Mouse (Mus musculus) R1 (cell line): ENCODE measurements around the gene En1.

Source experiments
- DNase-seq: peaks from one replicate; pipeline ENCODE4 v3.0.0-alpha.2; 2018; ENCODE audit warnings: low read depth, low spot score

Gene En1

GRCm38 (mm10) chr1:120600149-120600445, 2.1 kb upstream of the En1 start:
- DNase-seq: no peak

- DNase-seq: no peak
These were observed 1.5 kb upstream of the En1 start for GRCm38 (mm10) chr1:120600516-120601252.

- no peak for DNase-seq
These were observed 873 bp upstream of the En1 start for GRCm38 (mm10) chr1:120601253-120601836.

- peak; percentile 55 for DNase-seq
These were observed 848 bp downstream of the En1 start for GRCm38 (mm10) chr1:120602876-120603655.

- peak; percentile 53 for DNase-seq
These were observed 1.4 kb downstream of the En1 start for GRCm38 (mm10) chr1:120603656-120604051.

GRCm38 (mm10) chr1:120604431-120605142, 2.4 kb downstream of the En1 start:
- DNase-seq: no peak

- peak; percentile 45 for DNase-seq
These were observed 2.9 kb downstream of the En1 start for GRCm38 (mm10) chr1:120605143-120605435.

GRCm38 (mm10) chr1:120605521-120606310, 3.5 kb downstream of the En1 start:
- no peak for DNase-seq

- DNase-seq: no peak
These were observed 4.7 kb downstream of the En1 start for GRCm38 (mm10) chr1:120606641-120607575.

- DNase-seq: no peak
These were observed 5.6 kb downstream of the En1 start for GRCm38 (mm10) chr1:120607576-120608400.

- DNase-seq: no peak
These were observed 6.2 kb downstream of the En1 start for GRCm38 (mm10) chr1:120608461-120608860.

- DNase-seq: no peak
These were observed 7.4 kb downstream of the En1 start for GRCm38 (mm10) chr1:120609611-120610010.

GRCm38 (mm10) chr1:120613461-120614306, 11.5 kb downstream of the En1 start:
- no peak for DNase-seq

- DNase-seq: no peak
These were observed 12.3 kb downstream of the En1 start for GRCm38 (mm10) chr1:120614307-120615100.

- no peak for DNase-seq
These were observed 13.3 kb downstream of the En1 start for GRCm38 (mm10) chr1:120615521-120615920.

- DNase-seq: no peak
These were observed 13.7 kb downstream of the En1 start for GRCm38 (mm10) chr1:120615927-120616326.

GRCm38 (mm10) chr1:120621383-120621782, 19.2 kb downstream of the En1 start:
- no peak for DNase-seq
